Mouse (Mus musculus) gastrocnemius, adult 8-10 months (tissue): ENCODE results near the gene Snrnp70. TPM values are rescaled to one million over a fixed set of nuclear protein-coding genes. Genes with fewer than 3 reads are reported as not detected.
"Not testable (repeated sequence)": the region's sequence is repeated elsewhere in the genome, so short reads cannot be mapped to it uniquely, and the experiment has no call there.

Experiments used
- DNase-seq, 2 experiments: peaks; one replicate each; pipeline ENCODE4 v3.0.0; 2022; ENCODE audit warnings: low spot score in 2 of 2
- total RNA-seq, 4 experiments: library from RNA; stranded (reverse); gene quantifications; 2 replicates each; pipeline ENCODE4 v1.2.4; 2022

Snrnp70 gene
- total RNA-seq, 4 experiments from 2014 or later: 45.4 to 74.5 (median 59.9) TPM

- no peak for DNase-seq
Observed at GRCm38 (mm10) chr7:45409497-45410163, 14.1 kb upstream of the Snrnp70 start.

DNA sequence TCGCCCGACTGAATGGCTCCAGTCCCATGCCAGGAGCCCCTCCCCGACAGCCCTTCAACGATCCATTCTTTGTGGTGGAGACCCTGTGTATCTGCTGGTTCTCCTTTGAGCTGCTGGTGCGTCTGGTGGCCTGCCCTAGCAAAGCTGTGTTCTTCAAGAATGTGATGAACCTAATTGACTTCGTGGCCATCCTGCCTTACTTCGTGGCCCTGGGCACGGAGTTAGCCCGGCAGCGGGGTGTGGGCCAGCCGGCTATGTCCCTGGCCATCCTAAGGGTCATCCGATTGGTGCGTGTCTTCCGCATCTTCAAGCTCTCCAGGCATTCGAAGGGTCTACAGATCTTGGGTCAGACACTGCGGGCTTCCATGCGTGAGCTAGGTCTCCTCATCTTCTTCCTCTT lies 13.4 kb upstream of the Snrnp70 start:
- no peak for DNase-seq

DNA sequence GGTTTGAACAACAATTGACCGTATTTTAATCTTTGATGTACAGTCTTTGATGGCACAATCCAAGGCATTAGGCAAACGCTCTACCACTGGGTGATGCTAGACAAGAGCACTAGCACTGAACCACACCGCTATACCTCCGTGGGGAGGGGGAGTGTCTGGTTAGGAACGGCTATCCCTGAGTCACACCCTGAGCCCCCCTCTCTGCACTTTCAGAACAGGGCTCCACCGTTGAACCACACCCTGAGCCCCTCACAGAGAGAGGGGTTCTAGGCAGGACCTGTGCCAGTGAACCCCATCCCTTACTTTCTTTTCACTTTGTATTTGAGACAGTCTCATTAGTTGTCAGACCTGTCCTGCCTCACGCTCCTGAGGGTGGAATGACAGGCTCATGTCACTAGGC lies 12.8 kb upstream of the Snrnp70 start:
- no peak for DNase-seq

GRCm38 (mm10) chr7:45407836-45408235 lies 12.3 kb upstream of the Snrnp70 start:
- DNase-seq: no peak

DNA sequence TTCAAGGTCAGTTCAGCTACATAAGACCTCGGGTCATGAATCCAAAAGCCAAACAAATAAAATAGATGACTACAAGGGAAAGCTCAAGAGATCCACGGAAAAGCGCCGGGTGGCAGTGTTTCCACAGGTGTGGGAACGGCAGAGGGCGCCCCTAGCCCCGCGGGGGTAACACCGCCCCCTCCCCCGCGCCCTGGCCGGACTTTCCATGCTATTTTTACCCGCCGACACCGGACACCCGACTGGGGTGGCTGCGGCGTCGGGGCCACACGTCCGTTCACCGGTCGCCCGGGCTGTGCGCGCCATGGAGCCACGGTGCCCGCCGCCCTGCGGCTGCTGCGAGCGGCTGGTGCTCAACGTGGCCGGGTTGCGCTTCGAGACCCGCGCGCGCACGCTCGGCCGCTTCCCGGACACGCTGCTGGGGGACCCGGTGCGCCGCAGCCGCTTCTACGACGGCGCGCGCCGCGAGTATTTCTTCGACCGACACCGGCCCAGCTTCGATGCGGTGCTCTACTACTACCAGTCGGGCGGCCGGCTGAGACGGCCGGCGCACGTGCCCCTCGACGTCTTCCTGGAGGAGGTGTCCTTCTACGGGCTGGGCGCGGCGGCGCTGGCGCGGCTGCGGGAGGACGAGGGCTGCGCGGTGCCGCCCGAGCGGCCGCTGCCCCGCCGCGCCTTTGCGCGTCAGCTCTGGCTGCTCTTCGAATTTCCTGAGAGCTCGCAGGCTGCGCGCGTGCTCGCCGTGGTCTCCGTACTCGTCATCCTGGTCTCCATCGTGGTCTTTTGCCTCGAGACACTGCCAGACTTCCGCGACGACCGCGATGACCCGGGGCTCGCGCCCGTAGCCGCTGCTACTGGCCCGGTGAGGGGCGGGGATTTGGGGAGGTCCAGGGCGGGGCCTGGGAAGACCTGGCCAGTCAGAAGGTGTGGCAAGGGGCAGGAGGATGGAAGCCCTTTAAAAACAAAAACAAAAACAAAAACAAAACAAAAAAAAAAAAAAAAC lies 10.9 kb upstream of the Snrnp70 start:
- peak; percentile 66 to 80 for DNase-seq

DNA sequence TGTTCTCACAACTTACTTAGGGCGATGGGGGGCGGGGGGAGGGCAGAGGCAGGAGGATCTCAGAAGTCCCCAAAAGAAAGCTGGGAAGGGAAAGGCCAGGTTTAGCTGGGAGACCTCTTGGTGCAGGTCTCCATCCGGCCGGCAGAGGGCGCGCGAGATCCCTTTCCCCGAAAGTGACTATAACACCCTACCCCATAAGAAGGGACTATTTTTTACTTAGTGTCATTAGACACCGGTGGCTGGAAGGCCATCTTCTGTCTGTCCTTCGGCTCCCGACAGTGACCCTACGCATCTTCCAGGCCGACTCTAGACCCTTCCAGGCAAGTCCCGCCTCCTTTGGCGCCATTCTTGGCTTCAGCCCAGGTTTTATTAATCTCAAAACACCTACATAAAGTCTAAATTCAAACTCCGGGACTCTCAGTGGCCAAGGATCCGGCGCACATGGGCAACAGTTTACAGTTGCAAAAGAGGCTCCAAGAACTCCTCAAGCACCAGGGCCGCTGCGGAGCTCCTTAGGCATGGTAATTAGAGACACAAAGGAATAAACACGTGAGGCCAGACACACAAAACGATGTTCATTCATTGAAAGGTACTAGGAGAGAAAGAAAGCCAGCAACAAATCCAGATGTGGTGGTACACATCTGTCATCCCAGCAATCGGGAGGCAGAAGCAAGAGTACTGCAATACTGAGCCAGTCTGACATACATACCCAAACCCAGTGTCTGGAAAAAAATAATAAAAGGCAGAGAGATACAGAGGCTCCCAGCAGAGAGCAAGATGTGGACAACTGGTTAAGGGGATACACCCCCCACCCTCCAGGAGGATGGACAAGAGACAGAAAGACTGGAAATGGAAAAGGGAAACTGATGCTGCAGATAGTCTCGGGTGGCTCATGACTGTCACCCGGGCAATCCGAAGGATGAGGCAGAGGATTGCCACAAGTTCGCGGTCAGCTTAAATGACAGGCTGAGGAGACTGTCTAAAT lies 9.8 kb upstream of the Snrnp70 start, which contains the start of gene Kcna7:
Kcna7 (plus strand) TSS at position 563 of the 985 bp plus-strand sequence.
- peak; percentile 66 to 78 for DNase-seq

GRCm38 (mm10) chr7:45403532-45404261 lies 8.2 kb upstream of the Snrnp70 start:
- DNase-seq: no peak

DNA sequence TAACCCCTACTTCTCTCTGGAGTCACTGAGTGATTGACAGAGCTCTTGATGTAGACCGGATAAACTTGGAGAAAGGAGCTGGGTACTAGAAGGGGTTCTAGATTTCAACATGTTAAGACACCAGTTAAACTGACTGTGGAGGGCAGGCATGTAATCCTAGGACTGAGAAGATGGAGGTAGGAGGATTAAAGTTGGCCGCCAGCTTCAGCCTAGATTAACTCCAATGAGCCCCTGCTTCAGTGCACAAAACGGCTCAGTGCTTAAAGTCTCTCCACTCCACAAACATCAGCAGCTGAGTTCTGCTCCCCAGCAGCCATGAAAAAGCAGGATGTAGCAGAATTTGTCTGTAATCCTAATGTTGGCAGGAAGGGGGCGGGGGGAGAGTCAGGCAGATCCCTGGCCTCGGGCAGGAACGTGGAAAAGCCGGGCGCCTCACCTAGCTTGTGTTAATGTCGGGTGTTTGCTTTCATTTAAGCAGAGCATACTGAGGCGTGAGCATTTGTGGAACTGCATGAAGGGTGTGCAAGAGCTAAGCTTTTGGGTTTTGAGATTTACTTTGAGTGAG lies 6.1 kb upstream of the Snrnp70 start:
- DNase-seq: no peak

DNA sequence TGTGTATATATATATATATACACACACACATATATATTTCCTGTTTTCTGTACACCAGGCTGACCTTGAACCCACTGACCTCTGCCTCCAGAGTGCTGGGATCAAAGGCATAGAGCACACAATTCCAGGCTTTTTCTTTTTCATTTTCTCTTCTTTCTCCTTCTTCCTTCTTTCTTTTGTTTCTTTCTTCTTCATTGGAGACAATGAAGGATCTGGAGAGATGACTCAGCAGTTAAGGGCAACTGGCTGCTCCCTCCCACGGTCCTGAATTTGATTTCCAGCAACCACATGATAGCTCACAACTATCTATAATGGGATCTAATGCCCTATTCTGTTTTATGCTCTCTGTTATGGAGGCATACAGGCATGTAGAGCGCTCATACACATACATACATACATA lies 1.2 kb upstream of the Snrnp70 start:
- DNase-seq: no peak

- DNase-seq: not testable (repeated sequence)
Observed at GRCm38 (mm10) chr7:45396337-45396775, 814 bp upstream of the Snrnp70 start.

DNA sequence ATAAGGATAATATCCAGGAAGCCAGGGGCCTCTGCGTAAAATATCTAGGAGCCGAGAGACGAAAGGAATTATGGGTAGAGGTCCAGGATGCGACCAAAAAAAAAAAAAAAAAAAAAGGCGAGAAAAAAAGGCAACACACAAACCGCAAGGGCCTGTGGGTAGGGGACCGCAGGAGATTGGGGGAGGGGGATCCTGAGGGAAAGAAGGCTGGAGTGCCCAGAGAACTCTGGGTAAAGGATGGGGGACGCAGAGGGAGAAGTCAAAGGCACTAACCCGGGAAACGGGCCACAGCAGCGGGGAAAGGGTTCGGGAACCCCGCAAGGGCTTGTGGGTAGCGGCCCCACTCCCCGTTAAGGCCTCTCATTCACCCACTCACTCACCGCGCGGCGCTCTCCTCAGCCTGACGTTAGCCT lies 407 bp downstream of the Snrnp70 start:
- DNase-seq: no peak

DNA sequence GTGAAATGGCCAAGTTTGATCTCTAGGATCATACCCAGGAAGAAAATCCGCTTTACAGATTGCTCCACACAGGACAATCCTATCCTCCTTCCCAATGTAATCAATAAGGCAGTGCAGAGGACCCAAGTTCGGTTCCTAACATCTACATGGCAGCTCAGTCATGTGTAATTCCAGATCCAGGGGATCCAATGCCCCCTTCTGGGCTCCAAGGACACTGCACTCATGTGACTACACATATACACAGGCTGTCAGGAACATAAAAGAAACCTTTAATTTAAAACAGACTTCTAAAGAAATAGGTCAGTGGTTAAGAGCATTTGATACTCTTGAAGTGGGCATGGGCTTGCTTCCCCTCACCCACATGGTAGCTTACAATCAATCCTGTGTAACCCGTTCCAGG lies 9.5 kb downstream of the Snrnp70 start:
- DNase-seq: no peak

DNA sequence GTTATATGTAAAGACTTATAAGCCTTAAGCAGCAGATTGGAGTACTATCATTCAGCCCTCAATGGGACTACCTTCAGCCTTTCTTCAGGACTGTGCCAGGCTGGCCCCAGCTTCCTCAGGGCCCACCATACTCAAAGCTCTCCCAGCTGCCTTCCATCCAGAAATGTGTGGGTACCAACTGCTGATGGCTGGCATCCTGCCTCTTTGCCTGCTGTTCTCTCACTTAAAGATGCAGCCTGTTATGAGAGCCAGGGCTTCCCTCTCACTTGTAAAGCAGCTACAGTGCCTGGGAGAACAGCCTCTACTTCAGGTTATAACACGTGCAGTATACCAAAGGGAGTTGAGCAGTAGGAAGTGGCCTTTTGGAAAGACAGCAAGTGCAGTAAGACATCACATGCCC lies 19.5 kb downstream of the Snrnp70 start:
- no peak for DNase-seq

DNA sequence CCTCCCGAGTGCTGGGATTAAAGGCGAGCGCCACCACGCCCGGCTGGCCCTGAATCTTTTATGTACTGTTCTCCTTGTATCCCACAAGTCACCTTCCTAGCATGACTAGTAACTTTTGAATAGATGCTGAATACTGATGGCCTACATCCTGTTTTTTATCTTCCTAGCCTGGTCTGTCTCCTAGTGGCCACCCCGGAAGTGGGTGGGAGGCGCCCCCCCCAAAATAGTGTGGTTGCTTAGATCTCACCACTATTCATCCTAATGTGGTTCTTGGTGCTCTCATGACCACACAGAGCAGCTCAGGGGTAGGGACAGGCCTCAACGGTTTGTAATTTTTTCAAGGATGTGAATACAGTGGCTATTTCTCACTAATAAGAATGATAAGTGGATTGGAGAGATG lies 20.9 kb downstream of the Snrnp70 start:
- no peak for DNase-seq

DNA sequence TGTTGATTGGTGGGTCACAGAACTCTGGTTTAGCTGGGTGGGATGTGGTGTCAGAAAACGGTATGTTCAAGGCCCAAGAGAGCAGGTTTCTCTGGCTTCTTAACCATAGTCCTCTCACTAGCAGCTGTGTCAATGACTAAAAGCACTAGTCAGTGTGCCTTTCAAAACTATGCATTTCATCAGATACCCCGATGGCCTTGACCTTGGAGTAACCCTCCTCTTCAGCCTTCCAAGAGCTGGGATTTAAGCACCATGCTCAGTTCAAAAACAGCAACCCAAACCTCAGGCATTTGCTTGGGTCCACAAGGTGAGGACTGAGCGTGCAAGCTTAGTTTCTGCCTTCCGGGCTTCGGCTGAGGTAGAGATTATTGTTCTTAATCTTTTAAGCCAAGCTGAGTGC lies 23.2 kb downstream of the Snrnp70 start:
- no peak for DNase-seq

GRCm38 (mm10) chr7:45370475-45371311 lies 24.8 kb downstream of the Snrnp70 start, which contains the start of gene Lin7b:
Lin7b (minus strand) TSS chr7:45370583.
- peak; percentile 73 to 80 for DNase-seq

- DNase-seq: no peak
Observed at GRCm38 (mm10) chr7:45369836-45370474, 25.6 kb downstream of the Snrnp70 start.

GRCm38 (mm10) chr7:45369022-45369745 lies 26.4 kb downstream of the Snrnp70 start:
- DNase-seq: no peak
